Mouse (Mus musculus) liver, adult 2 months (tissue): ENCODE results near the gene Slc12a8.

Experiments
- CTCF ChIP-seq: fragments of 200-500 bp; IDR thresholded peaks from 2 replicates; pipeline ENCODE4 v1.5.1; 2011; ENCODE audit warnings: low read depth, low read length, control low read depth
- POLR2A ChIP-seq: fragments of 200-500 bp; IDR thresholded peaks from 2 replicates; pipeline ENCODE4 v1.6.1; 2011; ENCODE audit warnings: low read length, control low read depth; ENCODE audit not compliant: insufficient read depth; ENCODE audit errors: extremely low read depth

- TF ChIP-seq CTCF (no peak), POLR2A (no peak)
Observed at GRCm38 (mm10) chr16:33482309-33482708, 34.8 kb upstream of the Slc12a8 start.
